Mouse (Mus musculus) right cerebral cortex, postnatal 25 days (tissue): ENCODE data around the gene Cttn.
A peak's percentile ranks its signal among the peaks of the same experiment; 100 is the strongest.

Experiments used
- DNase-seq: peaks from one replicate; pipeline ENCODE4 v3.0.0; 2022

Gene Cttn

DNA sequence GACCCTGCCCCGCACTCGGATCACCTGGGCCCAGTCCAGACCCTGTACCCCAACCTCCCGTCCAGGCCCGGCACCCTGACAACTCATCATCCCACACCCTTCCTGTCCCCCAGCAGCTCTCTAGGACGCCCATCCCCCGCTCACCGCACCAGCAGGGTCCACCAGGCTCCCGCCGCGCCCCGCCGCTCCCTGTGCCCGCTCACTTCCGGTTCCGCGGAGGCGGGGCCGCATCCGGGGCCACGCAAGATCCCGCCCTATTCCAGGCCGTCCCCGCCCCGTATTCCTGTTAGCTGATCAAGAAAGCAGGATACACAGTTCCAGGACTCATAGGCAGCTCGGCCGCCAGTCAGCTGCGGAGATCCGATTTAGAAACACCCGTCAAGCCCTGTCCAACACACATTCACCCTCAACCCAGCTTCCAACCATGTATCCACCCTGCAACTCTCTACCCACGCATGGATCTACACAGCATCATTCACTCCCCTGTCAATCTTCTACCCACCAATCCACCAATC is at the start of gene Cttn:
Gene Cttn (minus strand): TSS at position 465 of the 515 bp plus-strand sequence.
- peak; percentile 90 for DNase-seq

DNA sequence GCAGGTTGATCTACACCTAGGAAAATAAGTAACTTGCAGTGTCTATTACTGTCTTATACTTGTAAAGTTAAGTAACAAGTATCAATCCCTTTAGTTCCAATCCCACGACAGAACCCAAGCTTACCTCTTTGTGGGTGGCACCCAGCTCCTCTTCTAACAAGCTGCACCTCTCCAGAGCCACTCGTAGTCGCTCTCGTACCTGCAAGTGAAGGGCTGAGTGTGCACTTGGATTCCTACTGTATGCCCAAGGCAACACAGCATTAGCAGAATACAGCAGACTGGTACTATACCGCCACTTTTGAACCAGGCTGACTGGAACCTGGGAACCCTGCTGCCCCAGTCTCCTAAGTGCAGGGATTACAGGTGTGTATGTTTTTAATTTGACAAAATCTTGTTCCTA is 49.0 kb upstream of the Cttn start:
- DNase-seq, result no peak

DNA sequence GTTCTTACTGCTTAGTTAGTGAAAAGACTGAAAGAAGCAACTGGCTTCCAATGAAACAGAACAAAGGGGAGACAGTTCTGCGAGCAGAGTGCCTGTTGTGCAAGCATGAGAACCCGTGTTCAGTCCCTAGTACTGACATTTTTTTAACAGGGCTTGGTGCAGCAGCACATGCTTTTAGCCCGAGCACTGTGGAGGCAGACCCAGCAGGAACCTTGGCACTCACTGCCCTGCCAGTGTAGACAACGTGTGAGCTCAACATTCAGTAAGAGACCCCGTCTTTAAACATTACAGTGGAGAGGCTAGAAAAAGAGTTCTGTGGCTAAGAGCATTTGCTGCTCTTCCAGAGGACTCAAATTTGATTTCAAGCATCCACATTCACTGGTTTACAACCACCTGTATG is 45.9 kb upstream of the Cttn start:
- no peak for DNase-seq

DNA sequence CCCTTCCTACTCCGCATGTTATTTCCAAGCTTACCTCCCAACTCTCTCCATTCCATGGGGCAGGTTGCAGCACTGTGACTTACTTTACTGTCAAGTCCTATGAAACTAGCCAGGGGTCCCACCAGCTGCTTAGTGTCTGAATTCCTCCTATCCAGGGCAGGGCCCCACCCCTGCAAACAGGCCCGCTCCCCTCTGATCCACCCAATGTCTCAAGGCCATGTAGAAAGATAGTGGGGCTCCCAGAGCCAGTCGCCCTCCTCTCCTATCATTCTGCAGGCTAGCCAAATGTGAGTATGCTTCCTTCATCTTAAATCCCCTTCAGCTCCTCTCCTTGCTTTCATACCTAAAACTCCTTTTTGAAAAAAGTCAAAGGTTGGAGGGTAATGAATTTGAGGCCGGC is 38.3 kb upstream of the Cttn start:
- no peak for DNase-seq

DNA sequence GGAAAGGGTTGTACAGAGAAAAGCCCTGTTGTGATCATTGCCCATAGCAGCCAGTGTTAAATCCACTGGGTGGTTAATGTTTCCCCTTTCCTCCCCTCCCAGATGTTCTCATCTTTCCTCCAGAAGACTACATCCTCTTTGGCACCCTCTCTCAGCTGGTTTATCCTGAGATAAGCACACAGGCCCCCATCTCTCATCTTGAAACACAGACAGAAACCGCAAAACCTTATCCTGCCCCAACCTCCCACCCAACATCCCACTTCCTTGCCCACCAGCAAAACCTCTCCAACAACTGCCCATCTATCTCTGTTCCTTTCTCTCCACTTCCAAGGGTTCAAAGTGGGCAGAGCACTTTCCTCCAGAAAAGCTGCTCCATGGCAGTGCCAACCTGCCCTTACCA is 36.0 kb upstream of the Cttn start:
- DNase-seq, result no peak

DNA sequence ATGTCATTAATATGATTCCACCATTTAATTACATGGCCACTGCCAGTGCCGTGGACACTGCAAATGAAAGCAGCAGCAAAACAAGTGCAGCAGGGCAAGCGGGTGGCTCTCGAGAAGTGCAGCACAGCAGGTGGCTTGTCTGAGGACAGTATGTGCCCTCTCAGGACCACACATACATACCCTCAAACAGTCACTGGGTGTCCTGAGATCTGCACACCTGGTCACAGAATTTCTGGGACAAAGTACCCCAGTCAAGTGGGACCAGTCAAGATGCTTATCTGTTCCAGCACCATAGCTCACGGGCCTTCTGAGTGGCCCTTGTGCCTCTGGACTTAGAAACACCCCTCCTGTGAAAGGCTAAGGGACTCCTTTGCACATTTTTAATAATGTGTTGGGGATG is 33.1 kb upstream of the Cttn start:
- no peak for DNase-seq

DNA sequence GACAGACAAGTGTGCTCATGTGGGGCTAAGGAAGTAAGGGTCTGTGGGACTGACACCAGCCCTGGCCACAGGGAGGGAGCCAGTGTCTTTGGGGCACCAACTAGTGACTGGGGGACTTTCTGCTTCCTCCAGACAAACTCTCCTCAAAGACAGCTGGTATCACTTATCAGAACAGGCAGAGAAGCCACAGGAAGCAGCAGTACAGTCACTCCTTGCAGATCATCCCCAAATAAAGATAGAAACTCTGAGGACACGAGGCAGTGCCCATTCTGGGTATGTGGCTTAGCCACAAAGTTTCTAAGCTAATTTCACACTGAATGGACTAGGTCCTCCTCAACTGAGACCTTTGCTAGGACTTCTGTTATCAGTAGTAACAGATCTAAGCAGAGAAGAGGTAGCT is 22.1 kb upstream of the Cttn start:
- no peak for DNase-seq

DNA sequence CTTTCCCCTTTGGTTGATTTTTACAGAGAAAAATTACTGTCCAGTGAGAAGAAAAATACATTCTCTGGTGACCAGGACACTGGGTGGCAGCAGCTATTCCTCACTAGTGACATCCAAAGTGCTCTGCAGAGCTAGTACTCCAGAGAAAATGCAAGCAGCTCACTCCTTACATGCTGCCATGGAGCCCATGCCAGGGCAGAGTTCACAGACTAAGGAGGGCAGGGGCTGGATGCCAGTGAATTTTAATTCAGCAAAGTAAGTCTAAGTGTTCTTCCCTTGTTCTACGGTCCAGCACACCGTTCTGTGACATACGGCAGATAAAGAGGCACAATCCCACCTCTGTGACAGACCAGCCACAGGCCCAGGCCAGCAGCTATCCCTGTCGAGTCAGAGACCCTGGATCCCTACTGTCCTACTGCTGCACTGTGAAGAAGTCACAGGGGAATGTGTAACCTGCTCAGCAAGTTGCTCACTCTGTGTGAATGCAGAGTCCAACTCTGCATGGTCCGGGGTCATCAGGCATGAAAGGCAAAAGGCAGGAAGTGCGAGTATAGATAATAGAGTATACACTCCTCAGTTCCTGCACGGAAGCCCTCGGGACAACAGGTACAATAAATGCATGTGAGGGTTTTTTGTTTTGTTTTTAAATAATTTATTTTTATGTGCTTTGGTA is 19.5 kb upstream of the Cttn start:
- no peak for DNase-seq

DNA sequence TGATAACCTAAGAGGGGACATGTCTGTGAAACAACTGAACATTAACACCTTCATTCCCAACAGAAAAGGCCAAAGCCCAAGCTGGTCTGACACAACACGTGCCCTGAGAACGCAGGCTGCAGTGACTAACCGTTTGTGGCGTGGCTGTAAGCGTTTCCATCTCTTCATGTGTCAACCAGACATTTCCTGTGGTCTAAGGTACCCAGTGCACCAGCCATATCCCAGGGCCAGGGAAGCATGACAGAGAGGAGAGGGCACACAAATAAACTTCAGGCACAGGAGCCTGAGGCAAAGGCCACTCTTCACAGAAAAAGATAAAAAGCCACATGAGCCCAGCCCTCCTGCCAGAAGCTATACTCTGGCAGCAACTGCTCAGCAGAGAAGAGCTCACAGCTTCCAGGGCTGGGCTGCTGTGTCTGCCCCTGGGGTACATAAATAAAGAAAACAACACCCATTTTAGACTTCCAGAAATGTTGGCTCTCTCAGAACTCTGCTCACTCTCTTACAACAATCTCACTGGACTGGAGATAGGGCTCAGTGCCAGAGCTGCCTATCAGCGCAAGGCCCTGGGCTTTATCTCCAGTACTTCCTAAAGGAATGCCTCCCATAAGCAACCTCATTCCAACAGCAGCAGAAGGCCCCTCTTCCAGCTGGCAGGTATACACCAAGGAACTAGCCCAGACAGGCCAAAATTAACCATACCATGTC is 18.4 kb upstream of the Cttn start:
- DNase-seq, result no peak

DNA sequence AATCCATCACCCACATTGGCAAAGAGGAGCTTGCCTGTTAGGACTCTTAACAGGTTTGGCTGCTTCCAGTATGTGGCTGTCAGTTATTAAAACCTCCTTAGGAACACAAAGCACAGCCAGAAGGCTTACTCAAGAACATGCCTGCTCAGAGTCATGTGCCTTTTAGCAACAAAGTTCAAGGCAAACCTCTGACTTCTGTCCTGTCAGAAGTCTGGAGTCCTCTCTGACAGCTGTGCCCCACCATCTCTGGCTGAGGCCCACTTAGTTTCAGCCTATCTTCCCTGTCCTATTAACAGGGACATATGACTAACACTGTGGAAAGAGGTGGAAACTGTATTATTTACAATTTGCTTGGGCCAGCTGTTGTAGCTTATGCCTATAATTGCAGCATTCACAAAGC is 9.5 kb upstream of the Cttn start:
- no peak for DNase-seq

DNA sequence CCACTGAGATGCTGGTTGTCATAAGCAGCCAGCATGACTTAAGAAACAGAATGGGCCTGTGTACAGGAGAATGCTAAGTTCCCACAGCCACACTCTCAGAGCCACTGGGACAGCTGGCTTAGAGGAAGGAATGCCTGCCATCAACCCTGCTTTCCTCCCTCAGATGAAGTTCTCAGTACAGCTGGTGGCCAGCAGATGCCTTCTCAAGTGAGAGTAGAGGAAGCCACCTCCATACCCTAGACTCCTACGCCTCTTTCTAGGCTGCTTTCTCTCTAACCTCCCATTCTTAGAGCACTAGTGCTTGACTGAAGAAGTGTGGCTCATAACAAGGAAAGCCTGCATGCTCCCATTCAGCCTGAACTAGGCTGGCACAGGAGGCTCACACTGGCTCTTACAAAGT is 8.8 kb upstream of the Cttn start:
- peak; percentile 70 for DNase-seq

DNA sequence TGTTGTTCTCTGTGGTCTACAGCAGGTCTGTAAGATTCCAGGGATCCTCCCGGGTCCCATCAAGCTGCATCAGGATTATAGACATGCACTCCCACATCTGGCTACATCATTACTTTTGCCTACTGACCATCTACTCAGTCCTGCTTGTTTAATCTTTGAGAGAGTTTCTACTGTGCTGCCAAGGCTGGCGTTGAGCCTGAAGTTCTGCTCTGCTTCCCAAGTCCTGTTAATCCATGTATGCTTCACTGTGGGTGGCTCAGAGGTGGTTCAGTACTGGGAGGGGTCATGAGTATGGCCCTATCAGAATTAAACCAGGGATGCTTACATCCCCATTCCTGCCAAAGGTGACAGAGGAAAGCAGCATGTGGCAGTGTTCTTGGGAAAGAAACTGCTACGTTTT is 4.9 kb upstream of the Cttn start:
- no peak for DNase-seq

DNA sequence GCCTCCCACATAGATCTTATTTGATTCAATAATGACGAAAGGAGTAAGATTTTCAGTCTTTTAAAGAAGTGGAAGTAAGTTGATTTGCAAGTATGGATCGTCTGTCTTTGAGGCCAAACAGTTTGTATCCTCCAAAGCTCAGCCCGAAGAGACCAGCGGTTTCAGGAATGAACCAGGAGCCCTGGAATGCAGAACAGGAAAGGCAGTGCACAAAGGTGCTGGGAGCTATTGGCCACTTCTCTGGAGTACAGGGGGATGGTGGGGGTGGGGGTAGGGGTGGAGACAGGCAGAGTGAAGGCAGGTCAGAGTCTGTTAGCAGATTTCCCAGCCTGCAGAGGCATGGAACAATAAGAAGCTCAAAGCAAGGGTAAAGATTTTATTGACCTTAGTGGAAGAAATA is 2.7 kb upstream of the Cttn start:
- DNase-seq, result no peak

DNA sequence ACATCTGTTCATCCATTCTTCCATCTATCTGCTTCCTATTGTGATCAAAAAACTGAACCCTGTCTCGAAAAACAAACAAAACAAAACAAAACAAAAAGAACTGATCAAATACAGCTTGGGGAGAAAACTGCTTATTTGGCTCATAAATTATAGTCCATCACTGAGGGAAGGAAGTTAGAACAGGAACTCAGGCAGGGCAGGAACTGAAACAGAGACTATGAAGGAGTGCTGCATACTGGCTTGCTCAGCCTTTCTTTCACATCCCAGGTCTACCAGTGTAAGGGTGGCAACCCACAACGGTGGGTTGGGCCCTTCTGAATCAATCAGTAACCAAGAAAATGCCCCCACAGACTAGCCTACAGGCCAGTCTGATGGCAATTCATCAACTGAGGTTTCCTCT is 294 bp upstream of the Cttn start:
- no peak for DNase-seq

DNA sequence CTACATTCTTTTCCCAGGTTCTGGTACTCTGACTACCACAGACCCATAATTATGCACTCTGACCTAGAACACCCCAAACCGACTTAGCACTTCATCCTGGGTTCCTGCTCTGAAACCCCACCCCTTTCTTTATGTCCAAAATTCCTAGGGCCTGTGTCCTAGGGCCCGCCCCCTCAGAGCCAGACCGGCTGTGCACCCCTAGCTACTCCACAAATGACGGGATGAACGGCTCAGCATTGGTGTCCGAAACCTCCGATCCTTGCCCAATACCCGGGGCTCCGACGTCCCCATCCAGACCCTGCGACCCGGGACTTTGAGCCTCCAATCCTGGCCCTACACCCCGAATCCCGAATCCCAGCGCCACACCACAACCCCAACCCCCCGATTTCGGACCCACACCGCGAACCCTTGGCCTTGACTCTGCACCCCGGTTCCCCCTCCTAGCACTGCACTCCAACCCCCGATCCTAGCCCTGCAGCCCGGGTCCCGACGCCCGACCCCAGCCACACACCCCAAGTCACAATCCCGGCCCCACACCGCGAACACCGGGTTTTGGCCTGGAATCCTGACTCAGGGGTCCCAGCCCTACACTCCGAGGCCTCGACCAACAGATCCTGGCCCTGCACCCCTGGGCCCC is 783 bp downstream of the Cttn start:
- DNase-seq, result no peak

DNA sequence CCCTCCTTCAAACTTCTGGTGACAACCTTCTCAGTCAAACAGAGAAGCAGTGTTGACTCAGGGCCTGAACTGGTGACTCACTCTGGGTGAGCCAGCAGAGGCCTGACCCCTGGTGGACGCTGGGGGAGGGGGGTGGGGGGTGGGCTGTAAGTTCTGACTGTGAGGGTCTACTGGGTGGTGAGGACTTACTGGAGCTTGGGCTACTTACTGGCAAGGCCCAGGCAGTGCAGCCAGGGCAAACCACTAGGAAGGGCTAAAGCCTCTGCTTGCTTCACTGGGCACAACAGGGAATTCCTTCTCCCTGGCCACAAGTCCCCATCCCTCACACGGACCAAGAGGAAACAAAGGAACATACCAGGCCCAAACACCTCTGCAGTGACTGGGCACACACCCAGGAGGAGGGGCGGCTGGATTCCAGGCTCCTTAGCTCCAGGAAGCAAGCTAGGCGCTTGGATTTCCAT is 1.6 kb downstream of the Cttn start:
- DNase-seq, result no peak

DNA sequence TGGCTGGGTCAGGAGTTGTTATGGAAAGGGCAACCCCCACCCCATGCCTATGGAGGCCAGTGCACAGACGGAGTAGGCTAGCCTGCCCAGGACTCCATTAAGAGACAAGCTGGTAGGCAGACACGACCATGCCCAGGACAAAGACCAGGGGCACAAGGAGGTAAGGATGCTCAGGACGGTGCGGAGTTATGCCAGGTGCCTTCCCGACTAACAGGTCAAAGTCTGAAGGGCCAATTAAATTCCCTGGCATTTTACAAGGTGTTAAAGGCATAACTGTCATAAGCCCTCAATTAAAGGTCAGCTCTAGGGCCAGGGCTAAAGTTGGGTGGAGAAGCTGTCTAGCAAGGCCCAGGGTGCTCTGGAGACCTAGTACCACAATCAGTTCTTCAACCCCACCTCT is 2.1 kb downstream of the Cttn start:
- DNase-seq, result no peak

DNA sequence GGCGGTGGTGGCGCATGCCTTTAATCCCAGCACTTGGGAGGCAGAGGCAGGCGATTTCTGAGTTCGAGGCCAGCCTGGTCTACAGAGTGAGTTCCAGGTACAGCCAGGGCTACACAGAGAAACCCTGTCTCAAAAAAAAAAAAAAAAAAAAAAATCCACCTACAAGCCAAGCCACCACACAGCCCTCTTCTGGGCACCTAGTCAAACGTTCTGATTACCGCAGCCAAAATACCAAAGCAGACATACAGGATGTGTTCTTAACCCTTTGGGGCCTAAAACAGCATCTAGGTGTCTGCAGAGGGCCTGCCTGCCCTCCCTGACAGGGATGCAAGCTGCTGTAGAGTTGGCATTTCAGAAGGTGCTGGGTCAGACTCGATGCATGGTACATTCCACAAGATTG is 8.2 kb downstream of the Cttn start:
- no peak for DNase-seq

DNA sequence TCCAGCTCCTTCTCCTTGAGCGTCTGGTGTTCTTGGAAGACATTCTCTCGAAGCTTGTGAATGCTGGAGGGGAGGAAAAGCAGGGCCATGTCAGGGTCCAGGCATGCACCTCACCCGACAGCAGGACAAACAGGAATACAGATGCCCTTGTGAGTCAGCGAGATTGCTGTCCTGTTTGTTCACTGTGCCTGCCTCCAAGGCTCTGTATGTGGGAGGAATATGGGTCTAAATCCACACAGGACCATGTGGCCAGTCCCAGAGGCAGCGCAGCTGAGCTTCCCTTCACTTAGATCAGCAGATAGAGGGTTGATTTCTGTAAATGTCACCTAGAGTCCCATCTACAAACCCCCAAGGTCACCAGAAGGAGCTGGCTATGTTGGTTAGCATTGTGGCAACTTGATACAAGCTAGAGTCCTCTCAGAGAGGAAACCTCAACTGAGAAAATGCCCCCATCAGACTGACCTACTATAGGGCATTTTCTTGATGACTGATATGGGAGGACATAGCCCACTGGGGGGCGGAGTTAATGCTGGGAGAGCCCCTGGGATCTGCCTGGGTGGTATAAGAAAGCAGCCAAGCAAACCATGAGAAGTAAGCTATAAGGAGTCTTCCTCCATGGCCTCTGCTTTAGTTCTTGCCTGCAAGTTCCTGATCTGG is 9.4 kb downstream of the Cttn start:
- no peak for DNase-seq

DNA sequence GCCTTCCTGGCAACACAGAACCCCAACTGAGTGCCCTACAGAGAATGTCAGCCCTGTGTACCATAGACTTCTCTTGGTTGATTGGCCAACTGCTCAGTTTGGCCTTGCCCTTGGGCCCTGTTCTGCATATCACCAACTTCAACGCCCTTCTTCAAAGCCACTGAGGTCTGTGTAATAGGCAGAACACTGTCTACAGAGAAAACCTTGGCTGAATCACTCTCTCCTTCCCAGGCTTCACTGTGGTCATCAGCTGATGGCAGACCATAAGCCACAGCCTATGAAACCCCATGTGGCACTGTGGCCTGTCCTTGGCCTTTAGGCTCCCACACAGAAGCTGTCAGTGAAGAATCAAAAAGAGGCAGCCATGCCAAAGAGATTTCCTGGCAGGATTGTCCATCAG is 11.9 kb downstream of the Cttn start:
- DNase-seq, result no peak

DNA sequence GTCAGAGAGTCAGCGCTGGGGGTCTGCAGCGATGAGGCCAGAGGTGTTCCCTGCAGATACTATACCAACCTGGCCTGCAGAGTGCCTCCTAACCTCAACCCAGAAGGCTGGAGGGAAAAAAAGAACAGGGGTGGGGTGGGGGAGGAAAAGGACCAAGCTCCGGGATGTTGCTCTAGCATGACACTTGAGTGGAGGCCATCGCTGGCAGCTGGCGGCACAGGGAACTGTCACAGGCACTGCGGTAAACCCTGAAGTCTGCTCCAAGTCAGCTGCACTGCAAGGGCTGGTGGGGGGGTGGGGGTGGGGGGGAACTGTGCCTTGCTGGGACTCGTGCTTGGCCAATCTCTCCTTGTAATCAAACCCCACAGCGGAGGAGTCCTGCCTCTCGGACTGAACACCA is 20.1 kb downstream of the Cttn start:
- DNase-seq, result no peak

DNA sequence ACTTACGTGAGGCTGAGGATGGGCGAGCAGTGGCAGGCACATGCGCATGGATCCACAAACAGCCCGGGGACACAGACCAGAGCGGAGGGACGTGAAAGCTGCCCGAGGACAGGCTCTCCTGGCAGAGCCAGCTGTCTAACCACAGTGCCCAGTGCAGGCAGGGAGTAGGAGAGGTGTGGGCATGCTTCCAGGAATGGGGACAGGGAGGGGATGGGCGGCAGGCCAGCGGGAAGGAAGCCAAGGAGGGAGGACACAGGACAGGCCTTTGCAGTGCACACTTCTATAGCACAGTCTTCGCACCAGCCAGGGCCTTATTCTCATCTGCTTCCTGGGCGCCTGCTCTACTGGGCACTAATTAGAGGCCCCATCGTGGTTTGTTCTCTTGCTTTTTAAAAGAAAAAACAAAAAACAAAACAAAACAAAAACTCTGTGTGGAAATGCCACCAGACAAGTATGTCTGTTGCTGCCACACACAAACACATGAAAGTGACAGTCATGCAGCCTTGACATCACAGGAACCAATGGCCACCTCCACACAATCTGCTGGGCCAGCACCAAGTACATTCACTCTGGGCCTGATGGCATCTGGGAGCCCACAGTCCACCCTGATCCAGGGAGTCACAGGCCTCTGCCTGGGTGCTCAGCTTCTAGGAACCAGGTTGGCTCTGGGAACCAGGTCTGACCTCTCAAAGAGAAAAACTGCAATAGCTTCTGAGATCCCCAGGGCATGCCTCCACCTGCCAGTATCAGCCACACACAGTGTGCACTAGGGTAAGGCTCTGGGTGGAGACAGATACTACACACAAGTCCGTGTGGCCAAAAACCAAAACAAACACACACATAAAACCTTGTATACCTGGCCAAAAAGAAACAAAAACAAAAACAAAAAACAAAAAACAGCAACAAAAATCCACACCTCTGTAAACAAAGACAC is 20.9 kb downstream of the Cttn start:
- DNase-seq, result peak; percentile 61

DNA sequence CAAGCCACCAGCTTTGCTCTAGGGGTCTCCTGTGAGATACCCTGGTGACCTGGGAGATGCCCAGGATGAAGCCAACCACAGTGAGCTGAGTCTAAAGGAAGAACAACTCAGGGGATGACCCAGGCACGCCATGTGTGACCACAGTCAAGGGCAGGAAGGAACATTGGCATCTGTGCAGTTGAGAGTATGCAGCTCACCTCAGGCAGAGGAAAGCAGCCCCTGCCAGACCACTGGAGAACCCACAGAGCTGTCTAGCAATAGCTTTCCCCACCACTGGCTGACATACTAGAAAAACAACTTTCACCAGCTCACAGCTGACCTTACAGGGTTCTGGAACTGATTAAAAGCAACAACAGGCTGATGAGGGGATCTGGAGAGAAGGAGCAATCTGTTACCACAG is 22.6 kb downstream of the Cttn start:
- no peak for DNase-seq
